Mouse (Mus musculus) layer of hippocampus, adult 8-10 months (tissue): ENCODE measurements around the gene Herc4. TPM values are rescaled to one million over a fixed set of nuclear protein-coding genes. Genes with fewer than 3 reads are reported as not detected.
"Not testable (repeated sequence)": the region's sequence is repeated elsewhere in the genome, so short reads cannot be mapped to it uniquely, and the experiment has no call there.

Experiments used
- DNase-seq, 2 experiments: peaks; one replicate each; pipeline ENCODE4 v3.0.0; 2022; ENCODE audit warnings: low spot score in 2 of 2
- total RNA-seq, 4 experiments: library from RNA; stranded (reverse); gene quantifications; 2 replicates each; pipeline ENCODE4 v1.2.4; 2022

Herc4 gene
- total RNA-seq, 4 experiments from 2014 or later: 39.5 to 49.5 (median 40.2) TPM

DNA sequence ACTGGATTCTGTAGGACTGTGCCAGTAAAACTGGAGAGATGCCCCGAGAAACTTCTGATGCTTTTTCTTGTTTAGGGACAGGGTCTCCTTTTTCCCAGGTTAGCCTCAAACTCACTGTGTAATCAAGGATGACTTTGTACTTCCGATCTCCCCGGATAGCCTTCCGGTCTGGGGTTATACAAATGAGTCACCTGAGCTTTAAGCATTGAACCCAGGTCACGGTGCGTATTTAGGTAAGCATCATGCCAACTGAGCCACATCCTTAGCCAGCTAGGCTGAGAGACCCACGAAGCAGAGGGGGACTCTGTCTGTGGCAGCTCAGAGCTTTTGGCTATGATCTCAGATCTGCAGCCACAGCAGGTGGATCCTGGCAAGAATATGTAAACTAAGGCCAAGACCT, 107.1 kb downstream of the Herc4 start:
- DNase-seq: no peak

DNA sequence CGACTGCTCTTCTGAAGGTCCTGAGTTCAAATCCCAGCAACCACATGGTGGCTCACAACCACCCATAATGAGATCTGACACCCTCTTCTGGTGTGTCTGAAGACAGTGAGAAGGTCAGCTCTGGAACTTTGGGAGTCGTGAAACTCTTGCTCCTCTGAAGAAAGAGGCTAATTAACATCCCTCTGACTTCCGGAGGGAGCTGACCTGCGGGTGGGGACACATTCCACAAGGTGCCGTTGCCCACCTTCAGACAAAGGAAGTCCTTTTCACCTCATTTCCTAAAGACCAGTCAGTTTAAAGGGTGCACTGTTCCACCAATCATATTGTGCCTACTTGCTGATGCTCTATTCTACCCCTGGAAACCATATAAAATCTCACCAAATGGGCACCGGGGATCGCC, 107.5 kb downstream of the Herc4 start:
- DNase-seq: not testable (repeated sequence)

- DNase-seq: no peak
Measured at GRCm38 (mm10) chr10:63352111-63352510, 108.5 kb downstream of the Herc4 start.

GRCm38 (mm10) chr10:63360502-63360901, 116.9 kb downstream of the Herc4 start:
- DNase-seq: no peak

GRCm38 (mm10) chr10:63365918-63366455, 122.4 kb downstream of the Herc4 start:
- no peak for DNase-seq

DNA sequence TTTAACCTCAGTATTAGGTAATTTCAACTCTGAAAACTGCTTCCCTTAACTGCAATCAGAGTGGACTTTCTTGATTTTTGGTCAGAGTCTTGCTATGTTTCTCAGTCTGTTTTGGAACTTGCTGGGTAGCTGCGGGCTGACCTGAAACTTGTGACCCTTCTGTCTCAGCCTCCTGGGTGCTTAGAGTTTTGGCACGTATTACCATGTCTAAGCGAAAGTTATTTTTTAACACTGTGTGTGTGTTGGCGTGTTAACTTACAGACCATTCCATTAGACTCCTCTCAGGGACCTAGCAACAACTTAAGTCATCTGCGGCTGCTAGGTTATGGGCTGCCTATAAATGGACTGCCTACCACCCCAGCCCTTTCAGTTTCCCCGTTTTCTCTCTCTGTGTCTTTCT, 123.8 kb downstream of the Herc4 start:
- no peak for DNase-seq

Other genes starting within 250 kb of the Herc4 start
- gene Hnrnph3, start 219.6 kb upstream of the Herc4 start, total RNA-seq: 10 to 100 TPM; 49.0 to 58.9 (median 57.1) TPM
- 1 to 10 TPM; 2.3 to 3.3 (median 2.9) TPM for gene Pbld2, start 219.5 kb upstream of the Herc4 start, total RNA-seq
- gene Pbld1, start 183.6 kb upstream of the Herc4 start, total RNA-seq: under 1 TPM; 0.20 to 0.68 (median 0.49) TPM
- 1 to 10 TPM; 1.4 to 3.5 (median 2.0) TPM for gene Atoh7, start 144.2 kb upstream of the Herc4 start, total RNA-seq
- 1 to 10 TPM; 1.7 to 2.2 (median 2.0) TPM for gene Mypn, start 39.9 kb upstream of the Herc4 start, total RNA-seq
- gene Sirt1, start 137.9 kb downstream of the Herc4 start, total RNA-seq: 10 to 100 TPM; 14.1 to 16.0 (median 15.3) TPM
- gene Dnajc12, start 138.6 kb downstream of the Herc4 start, total RNA-seq: 10 to 100 TPM; 17.6 to 25.0 (median 24.7) TPM
- not detected for gene Gm7075, start 178.0 kb downstream of the Herc4 start, total RNA-seq
- gene Ctnna3, start 186.3 kb downstream of the Herc4 start, total RNA-seq: 1 to 10 TPM; 2.3 to 3.2 (median 3.1) TPM